Mouse (Mus musculus): ENCODE measurements around the gene Spg20.

Spg20 gene

GRCm38 (mm10) chr3:55097186-55097585, 14.7 kb upstream of the Spg20 start:
- no peak for DNase-seq (ENCODE audit: low read depth, low spot score)

- DNase-seq (ENCODE audit: low read depth, low spot score) = no peak
Measured at GRCm38 (mm10) chr3:55098014-55098413, 13.9 kb upstream of the Spg20 start.

GRCm38 (mm10) chr3:55098990-55099389, 12.9 kb upstream of the Spg20 start:
- no peak for DNase-seq (ENCODE audit: low read depth, low spot score)

- DNase-seq (ENCODE audit: low read depth, low spot score) = no peak
Measured at GRCm38 (mm10) chr3:55101092-55101491, 10.8 kb upstream of the Spg20 start.

- no peak for DNase-seq (ENCODE audit: low read depth, low spot score)
Measured at GRCm38 (mm10) chr3:55105372-55106023, 6.4 kb upstream of the Spg20 start.

GRCm38 (mm10) chr3:55106051-55106450, 5.9 kb upstream of the Spg20 start:
- DNase-seq (ENCODE audit: low read depth, low spot score) = no peak

GRCm38 (mm10) chr3:55109097-55109496, 2.8 kb upstream of the Spg20 start:
- no peak for DNase-seq (ENCODE audit: low read depth, low spot score)

- DNase-seq (ENCODE audit: low read depth, low spot score) = no peak
Measured at GRCm38 (mm10) chr3:55112710-55113415, 955 bp downstream of the Spg20 start.

GRCm38 (mm10) chr3:55114313-55115065, 2.6 kb downstream of the Spg20 start:
- no peak for DNase-seq (ENCODE audit: low read depth, low spot score)

GRCm38 (mm10) chr3:55115071-55115470, 3.2 kb downstream of the Spg20 start:
- no peak for DNase-seq (ENCODE audit: low read depth, low spot score)

GRCm38 (mm10) chr3:55115989-55116388, 4.1 kb downstream of the Spg20 start:
- no peak for DNase-seq (ENCODE audit: low read depth, low spot score)

GRCm38 (mm10) chr3:55119275-55119898, 7.5 kb downstream of the Spg20 start:
- DNase-seq (ENCODE audit: low read depth, low spot score) = no peak

- no peak for DNase-seq (ENCODE audit: low read depth, low spot score)
Measured at GRCm38 (mm10) chr3:55122336-55122870, 10.5 kb downstream of the Spg20 start.

- DNase-seq (ENCODE audit: low read depth, low spot score) = no peak
Measured at GRCm38 (mm10) chr3:55123064-55123463, 11.2 kb downstream of the Spg20 start.

- DNase-seq (ENCODE audit: low read depth, low spot score) = no peak
Measured at GRCm38 (mm10) chr3:55129181-55129692, 17.3 kb downstream of the Spg20 start.

- DNase-seq (ENCODE audit: low read depth, low spot score) = no peak
Measured at GRCm38 (mm10) chr3:55131576-55132233, 19.8 kb downstream of the Spg20 start.

- DNase-seq (ENCODE audit: low read depth, low spot score) = no peak
Measured at GRCm38 (mm10) chr3:55137039-55137438, 25.1 kb downstream of the Spg20 start, which contains the start of gene Ccdc169. TSS of gene Ccdc169 (plus strand) at chr3:55137339.

GRCm38 (mm10) chr3:55139837-55140236, 27.9 kb downstream of the Spg20 start:
- DNase-seq (ENCODE audit: low read depth, low spot score) = no peak

- DNase-seq (ENCODE audit: low read depth, low spot score) = no peak
Measured at GRCm38 (mm10) chr3:55141401-55141800, 29.5 kb downstream of the Spg20 start.

GRCm38 (mm10) chr3:55144916-55145315, 33.0 kb downstream of the Spg20 start:
- no peak for DNase-seq (ENCODE audit: low read depth, low spot score)

- DNase-seq (ENCODE audit: low read depth, low spot score) = no peak
Measured at GRCm38 (mm10) chr3:55146441-55146840, 34.5 kb downstream of the Spg20 start.
